Mouse (Mus musculus) limb, embryonic 12.5 days (tissue): ENCODE measurements around the gene Wdr20rt. TPM values are rescaled to one million over a fixed set of nuclear protein-coding genes. Genes with fewer than 3 reads are reported as not detected.

ENCODE experiments used
- ATAC-seq: fragments of 200-750 bp; cut with Nextera tagmentation; 2 replicates; pipeline ENCODE4 v1.8.0; 2017; ENCODE audit warnings: low read depth, moderate TSS enrichment; ENCODE audit not compliant: insufficient number of reproducible peaks, insufficient read depth, low FRiP score, low TSS enrichment
- H3K27ac ChIP-seq: fragments of 300-500 bp; sonication (generic); 2 replicates; pipeline ENCODE4 v1.5.1; 2016; ENCODE audit warnings: mild to moderate bottlenecking, moderate library complexity
- H3K27me3 ChIP-seq: fragments of 300-500 bp; sonication (generic); 2 replicates; pipeline ENCODE4 v1.6.1; 2016; ENCODE audit warnings: mild to moderate bottlenecking, moderate library complexity
- H3K36me3 ChIP-seq: fragments of 300-500 bp; sonication (generic); 2 replicates; pipeline ENCODE4 v1.6.1; 2016; ENCODE audit warnings: mild to moderate bottlenecking, moderate library complexity
- H3K4me1 ChIP-seq: fragments of 300-500 bp; sonication (generic); replicated peaks from 2 replicates; pipeline ENCODE4 v1.6.1; 2016
- H3K4me2 ChIP-seq: fragments of 300-500 bp; sonication (generic); 2 replicates; pipeline ENCODE4 v1.6.1; 2016; ENCODE audit warnings: mild to moderate bottlenecking, moderate library complexity
- H3K4me3 ChIP-seq: fragments of 300-500 bp; sonication (generic); replicated peaks from 2 replicates; pipeline ENCODE4 v1.5.1; 2016; ENCODE audit warnings: mild to moderate bottlenecking
- H3K9ac ChIP-seq: fragments of 300-500 bp; sonication (generic); replicated peaks from 2 replicates; pipeline ENCODE4 v1.6.1; 2016; ENCODE audit warnings: mild to moderate bottlenecking, moderate library complexity
- H3K9me3 ChIP-seq: fragments of 300-500 bp; sonication (generic); 2 replicates; pipeline ENCODE4 v1.6.1; 2016; ENCODE audit warnings: mild to moderate bottlenecking, moderate library complexity
- WGBS: fragments of 180-500 bp; shearing (Covaris S2); methylation state at CpG from one replicate; pipeline ENCODE4 v1.1.7; 2016; 5-methylcytosine and 5-hydroxymethylcytosine counted together
- polyA plus RNA-seq: library from polyadenylated mRNA; unstranded; fragments of >200 nt; fragmentation: Nextera tagmentation; extraction: Ambion mirVana; gene quantifications from 2 replicates; pipeline ENCODE4 v1.2.1, GENCODE M21; 2016

Wdr20rt gene
- polyA plus RNA-seq, 1 experiment from 2014 or later, result not detected

DNA sequence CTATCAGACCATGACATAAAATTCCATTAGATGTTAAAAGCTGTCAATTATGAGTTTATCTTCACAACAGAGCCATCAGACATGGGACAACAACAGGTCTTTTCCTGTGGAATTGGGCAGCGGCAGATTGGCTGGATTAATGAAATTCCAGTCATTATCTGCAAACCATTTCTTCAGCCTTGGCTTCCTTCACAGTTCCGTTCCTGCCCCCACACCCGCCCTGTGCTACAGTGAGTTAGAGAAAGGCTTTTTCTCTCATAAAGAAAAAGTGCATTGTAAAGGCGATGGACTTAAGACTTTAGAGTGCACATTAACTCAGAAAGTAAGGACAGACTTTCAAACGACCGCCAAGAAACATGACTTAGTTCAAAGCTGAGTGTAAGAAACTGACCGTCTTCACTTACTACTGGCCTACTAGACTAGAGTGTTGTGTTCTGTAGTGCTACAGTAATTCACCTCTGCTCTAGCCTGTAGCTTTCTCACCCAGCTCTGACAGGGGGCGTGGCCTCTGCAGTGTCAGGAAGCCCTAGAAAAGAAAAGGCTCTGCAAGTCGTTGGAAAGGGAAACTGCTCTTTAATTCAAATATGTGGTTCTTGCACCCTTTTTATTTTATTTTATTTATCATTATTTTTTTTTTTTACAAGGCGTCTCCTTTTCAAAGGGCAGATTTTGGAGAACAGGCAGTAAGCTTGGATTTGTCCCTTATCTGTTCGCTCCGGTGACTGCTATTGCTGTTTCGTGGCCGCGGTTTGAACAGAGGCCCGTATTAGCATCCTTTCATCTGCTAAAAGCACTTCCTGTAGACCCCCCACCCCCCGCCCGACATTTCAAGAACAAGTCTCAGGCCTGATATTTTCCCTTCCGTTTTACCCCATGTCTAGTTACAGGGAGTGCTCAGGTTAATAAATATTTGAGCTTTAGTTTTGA lies 33.2 kb downstream of the Wdr20rt start:
- H3K36me3 ChIP-seq, result no peaks in the 10 kb centered on the region
- no peak overlapping the region for H3K9ac ChIP-seq
- WGBS, result 49% methylated on average over 19 of the region's 19 CpGs
- no peak for ATAC-seq
- no peak overlapping the region for H3K27ac ChIP-seq
- no peaks in the 10 kb centered on the region for H3K4me1 ChIP-seq
- peak overlapping the region; percentile 29 for H3K4me2 ChIP-seq
- no peak overlapping the region for H3K4me3 ChIP-seq
- 0 out of 2 replicates have a peak, but pooled peaks cover 3% of the 10 kb centered on the region for H3K9me3 ChIP-seq
- no peaks in the 10 kb centered on the region for H3K27me3 ChIP-seq

DNA sequence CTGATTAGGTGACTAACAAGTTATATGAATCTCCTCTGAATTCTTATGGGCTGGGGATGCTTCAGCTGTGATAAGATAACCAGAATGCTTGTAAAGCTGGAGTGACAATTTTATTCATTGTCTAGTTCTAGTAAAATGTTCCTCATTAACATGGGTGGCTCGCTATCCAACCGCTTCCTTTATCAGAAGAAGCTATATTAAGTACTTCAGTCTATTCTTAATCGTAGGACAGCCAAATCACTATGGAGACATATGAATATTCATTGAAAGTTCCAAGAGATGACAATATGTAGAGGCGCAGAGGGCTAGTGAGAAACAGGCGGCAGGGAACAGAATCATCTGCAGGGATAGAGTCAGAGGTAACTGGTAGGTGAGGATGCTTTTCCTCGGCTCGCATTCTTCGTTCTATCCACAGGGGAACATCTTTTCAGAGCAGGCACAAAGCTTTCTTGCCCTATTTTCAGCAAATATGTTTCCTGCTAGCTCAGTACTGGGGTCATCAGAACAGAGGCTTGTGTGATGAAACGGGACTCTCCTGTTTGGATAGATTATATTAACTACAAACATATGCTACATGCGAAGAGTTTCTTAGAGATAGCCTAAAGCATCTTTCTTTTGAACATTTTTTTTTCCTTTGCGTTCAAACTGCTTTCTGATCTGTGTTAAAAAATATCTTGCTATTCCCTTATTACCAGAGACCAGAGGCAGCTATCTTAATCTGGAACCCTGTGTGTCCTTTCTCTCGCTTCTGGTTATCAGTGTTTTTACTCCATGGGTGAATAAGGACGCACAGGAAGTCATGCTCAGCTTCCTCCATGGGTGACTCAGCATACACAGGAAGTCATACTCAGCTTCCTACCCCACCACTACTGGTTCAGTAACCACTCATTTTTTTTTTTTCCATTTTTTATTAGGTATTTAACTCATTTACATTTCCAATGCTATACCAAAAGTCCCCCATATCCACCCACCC lies 34.1 kb downstream of the Wdr20rt start:
- Histone ChIP-seq H3K9me3 (0 out of 2 replicates have a peak, but pooled peaks cover 3% of the 10 kb centered on the region), H3K4me2 (peak overlapping the region; percentile 29), H3K4me3 (no peak overlapping the region), H3K9ac (no peak overlapping the region), H3K27ac (no peak overlapping the region), H3K4me1 (no peaks in the 10 kb centered on the region), H3K27me3 (no peaks in the 10 kb centered on the region), H3K36me3 (no peaks in the 10 kb centered on the region)
- 85% methylated on average over 13 of the region's 13 CpGs for WGBS
- no peak for ATAC-seq

DNA sequence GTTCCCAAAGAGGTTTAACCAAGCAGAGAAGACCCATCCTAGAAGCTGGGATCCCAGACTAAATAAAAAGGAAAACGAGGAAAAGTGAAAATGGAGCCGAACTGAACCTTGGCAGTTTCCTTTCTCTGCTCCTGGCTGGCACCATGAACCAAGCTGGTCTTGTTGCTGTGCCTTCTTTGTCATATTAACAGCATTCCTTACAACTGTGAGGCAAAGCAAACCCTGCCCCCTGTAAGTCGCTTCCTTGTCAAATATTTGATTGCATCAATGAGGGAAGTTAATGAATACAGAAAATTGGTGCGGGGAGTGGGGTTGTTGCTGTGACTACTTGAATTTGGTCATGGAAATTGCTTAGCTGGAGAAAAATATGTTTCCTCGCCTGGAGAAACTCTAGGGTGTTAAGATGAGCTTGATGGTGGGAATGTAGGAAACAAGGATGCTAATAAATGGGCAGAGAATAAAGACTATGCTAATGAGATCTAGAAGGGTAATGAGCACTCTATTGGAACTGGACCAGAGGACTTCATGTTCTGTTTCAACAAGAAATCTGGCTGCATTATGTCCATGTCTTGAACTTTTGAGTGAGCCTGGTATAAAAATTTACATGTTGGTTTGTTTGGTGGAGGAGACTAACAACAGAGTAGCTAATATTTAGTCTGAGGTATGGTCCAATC lies 43.1 kb downstream of the Wdr20rt start:
- Histone ChIP-seq H3K4me2 (no peak overlapping the region), H3K27ac (no peak overlapping the region)
- WGBS, result 83% methylated on average over 5 of the region's 5 CpGs

DNA sequence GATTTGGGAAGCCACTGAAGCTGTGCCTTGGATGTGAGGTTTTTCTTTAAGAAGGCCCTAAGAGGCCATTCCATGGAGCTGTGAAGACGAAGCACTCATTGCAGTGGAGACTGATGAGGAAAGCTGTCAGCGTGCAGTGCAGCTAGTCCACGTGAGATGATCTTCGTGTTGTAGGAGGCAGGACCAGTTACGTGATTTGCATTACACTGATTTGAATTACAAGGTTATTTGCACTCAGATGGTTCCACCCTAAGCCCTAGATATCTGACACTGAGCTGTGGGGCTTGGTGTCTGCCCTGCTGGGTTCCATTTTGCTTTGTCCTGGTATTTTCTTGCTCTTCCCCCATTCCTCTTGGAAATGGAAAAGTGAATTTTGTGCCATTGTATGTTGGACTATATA lies 44.1 kb downstream of the Wdr20rt start:
- Histone ChIP-seq H3K27me3 (no peaks in the 10 kb centered on the region), H3K4me2 (no peak overlapping the region), H3K4me1 (no peaks in the 10 kb centered on the region), H3K36me3 (no peaks in the 10 kb centered on the region), H3K27ac (no peak overlapping the region), H3K9ac (no peak overlapping the region), H3K9me3 (no peaks in the 10 kb centered on the region), H3K4me3 (no peak overlapping the region)
- WGBS, result 83% methylated on average over 5 of the region's 5 CpGs
- ATAC-seq, result no peak

More for the DNA sequence above, 43.1 kb downstream of the Wdr20rt start:
- Histone ChIP-seq H3K4me3 (no peak overlapping the region), H3K36me3 (no peaks in the 10 kb centered on the region), H3K4me1 (no peaks in the 10 kb centered on the region), H3K9me3 (no peaks in the 10 kb centered on the region), H3K27me3 (no peaks in the 10 kb centered on the region), H3K9ac (no peak overlapping the region)
- no peak for ATAC-seq

DNA sequence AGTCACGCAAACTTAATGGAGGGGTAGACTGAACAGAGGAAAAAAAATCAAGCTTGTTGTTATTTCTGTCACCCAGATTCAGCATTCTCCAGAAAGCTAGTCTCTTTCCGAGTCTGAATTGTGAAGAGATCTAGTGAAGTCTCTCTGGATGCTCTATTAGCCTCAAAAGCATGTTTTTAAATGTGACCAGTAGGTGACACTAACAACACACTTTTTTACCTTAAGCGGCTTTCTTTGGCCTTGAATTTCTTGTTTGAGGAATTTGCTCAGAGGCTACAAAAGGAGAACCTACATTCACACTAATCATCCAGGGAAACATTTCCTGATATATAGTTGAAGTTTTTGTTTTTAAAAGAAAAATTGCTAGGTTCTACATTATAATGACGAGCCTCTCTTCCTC lies 48.5 kb downstream of the Wdr20rt start:
- Histone ChIP-seq H3K27ac (no peak overlapping the region), H3K27me3 (no peaks in the 10 kb centered on the region), H3K4me1 (no peaks in the 10 kb centered on the region), H3K4me2 (no peak overlapping the region), H3K9me3 (no peaks in the 10 kb centered on the region), H3K36me3 (no peaks in the 10 kb centered on the region), H3K4me3 (no peak overlapping the region), H3K9ac (no peak overlapping the region)
- WGBS, result 64% methylated on average over 4 of the region's 4 CpGs
- no peak for ATAC-seq

Other genes with a start within 250 kb of the Wdr20rt start
- gene Prpf39, start 189.2 kb upstream of the Wdr20rt start, polyA plus RNA-seq, result 81.1 and 81.9 TPM in 2 replicates
- gene Fkbp3, start 151.5 kb upstream of the Wdr20rt start, polyA plus RNA-seq, result 568 and 612 TPM in 2 replicates
- gene Fancm, start 149.9 kb upstream of the Wdr20rt start, polyA plus RNA-seq, result 22.7 and 25.4 TPM in 2 replicates
- gene Mis18bp1, start 52.9 kb upstream of the Wdr20rt start, polyA plus RNA-seq, result 76.4 and 83.9 TPM in 2 replicates